Mouse (Mus musculus) kidney, adult 2 months (tissue): ENCODE data around the gene Rb1.

Experiments used
- CTCF ChIP-seq: fragments of 200-500 bp; conservative IDR thresholded peaks from 2 replicates; pipeline ENCODE4 v1.5.1; 2011; ENCODE audit warnings: low read depth, mild to moderate bottlenecking, control low read depth, low read length, moderate library complexity, mixed read lengths; ENCODE audit not compliant: insufficient read depth, insufficient read length
- POLR2A ChIP-seq: fragments of 200-500 bp; IDR thresholded peaks from one replicate; pipeline ENCODE4 v1.6.1; 2011; ENCODE audit warnings: low read depth, low read length, control low read depth

DNA sequence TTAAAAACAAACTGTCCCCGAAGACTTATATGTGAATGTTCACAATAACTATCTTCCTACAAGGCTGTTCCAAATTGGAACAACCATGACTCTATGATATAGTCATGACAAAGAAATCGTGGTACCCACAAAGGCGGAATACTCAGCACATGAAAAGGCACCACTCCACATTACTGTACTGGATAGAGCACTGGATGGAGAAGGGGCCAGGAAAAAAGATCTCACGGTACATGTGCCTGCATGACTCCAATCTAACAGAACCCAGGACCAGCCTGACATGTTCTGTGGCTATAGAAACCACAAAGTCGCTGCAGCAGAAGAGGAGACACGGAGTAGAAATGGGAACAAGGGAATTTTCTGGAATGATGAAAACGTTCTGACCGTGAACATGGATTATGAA, 29.1 kb upstream of the Rb1 start:
- TF ChIP-seq POLR2A, result no peak
- no peak for TF ChIP-seq CTCF
